Mouse (Mus musculus): Measurements from ENCODE around the gene Gm20449.

- TF ChIP-seq CTCF (IDR thresholded peaks at IDR 0.05; ENCODE audit: low read depth, low read length) (no peak), POLR2A (IDR thresholded peaks at IDR 0.05; ENCODE audit: extremely low read depth, insufficient read depth, low read length) (no peak)
Observed at GRCm38 (mm10) chr7:41512207-41512606, 13.0 kb upstream of the Gm20449 start.
